Mouse (Mus musculus) limb, embryonic 13.5 days (tissue): ENCODE measurements around the gene Rnf208. TPM values are rescaled to one million over a fixed set of nuclear protein-coding genes. Genes with fewer than 3 reads are reported as not detected.
"Not testable (repeated sequence)": the region's sequence is repeated elsewhere in the genome, so short reads cannot be mapped to it uniquely, and the experiment has no call there.

Experiments used
- ATAC-seq: fragments of 200-750 bp; cut with Nextera tagmentation; 2 replicates; pipeline ENCODE4 v1.8.0; 2017; ENCODE audit warnings: low read depth, moderate number of reproducible peaks, moderate TSS enrichment; ENCODE audit not compliant: low FRiP score
- H3K27ac ChIP-seq: fragments of 300-500 bp; sonication (generic); 2 replicates; pipeline ENCODE4 v1.5.1; 2015; ENCODE audit warnings: inconsistent platforms, mild to moderate bottlenecking, moderate library complexity
- H3K27me3 ChIP-seq: fragments of 300-500 bp; sonication (generic); 2 replicates; pipeline ENCODE4 v1.6.1; 2015; ENCODE audit warnings: mild to moderate bottlenecking, inconsistent platforms
- H3K36me3 ChIP-seq: fragments of 300-500 bp; sonication (generic); 2 replicates; pipeline ENCODE4 v1.6.1; 2015; ENCODE audit warnings: inconsistent platforms, mild to moderate bottlenecking, moderate library complexity
- H3K4me1 ChIP-seq: fragments of 300-500 bp; sonication (generic); 2 replicates; pipeline ENCODE4 v1.6.1; 2015; ENCODE audit warnings: inconsistent platforms
- H3K4me2 ChIP-seq: fragments of 300-500 bp; sonication (generic); replicated peaks from 2 replicates; pipeline ENCODE4 v1.6.1; 2015; ENCODE audit warnings: inconsistent platforms, mild to moderate bottlenecking, moderate library complexity
- H3K4me3 ChIP-seq: fragments of 300-500 bp; sonication (generic); 2 replicates; pipeline ENCODE4 v1.5.1; 2015; ENCODE audit warnings: moderate library complexity, mild to moderate bottlenecking, inconsistent platforms
- H3K9ac ChIP-seq: fragments of 300-500 bp; sonication (generic); 2 replicates; pipeline ENCODE4 v1.6.1; 2015; ENCODE audit warnings: mild to moderate bottlenecking, inconsistent platforms
- H3K9me3 ChIP-seq: fragments of 300-500 bp; sonication (generic); 2 replicates; pipeline ENCODE4 v1.6.1; 2016; ENCODE audit warnings: inconsistent platforms
- WGBS: fragments of 180-500 bp; shearing (Covaris S2); methylation state at CpG from one replicate; pipeline ENCODE4 v1.1.7; 2015; 5-methylcytosine and 5-hydroxymethylcytosine counted together
- polyA plus RNA-seq: library from polyadenylated mRNA; unstranded; fragments of >200 nt; fragmentation: Nextera tagmentation; extraction: Ambion mirVana; gene quantifications from 2 replicates; pipeline ENCODE4 v1.2.1, GENCODE M21; 2015

The Rnf208 gene
- polyA plus RNA-seq, 1 experiment from 2014 or later: 9.2 TPM

DNA sequence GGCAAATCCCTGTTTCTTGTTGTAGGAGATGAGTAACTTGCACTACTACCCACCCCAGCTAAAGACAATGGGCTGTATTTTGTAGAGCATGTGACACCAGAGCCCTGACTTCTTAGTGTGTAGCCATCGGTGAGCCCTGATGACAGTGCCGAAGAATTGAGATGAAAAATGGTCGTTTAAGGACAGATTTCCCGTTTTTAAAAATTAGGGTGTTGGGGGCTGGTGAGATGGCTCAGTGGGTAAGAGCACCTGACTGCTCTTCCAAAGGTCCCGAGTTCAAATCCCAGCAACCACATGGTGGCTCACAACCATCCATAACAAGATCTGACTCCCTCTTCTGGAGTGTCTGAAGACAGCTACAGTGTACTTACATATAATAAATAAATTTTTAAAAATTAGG is 15.2 kb downstream of the Rnf208 start:
- WGBS: 83% methylated on average over 5 of the region's 5 CpGs
- H3K9ac ChIP-seq, H3K27ac ChIP-seq, ATAC-seq, H3K4me3 ChIP-seq, H3K4me2 ChIP-seq, H3K27me3 ChIP-seq, H3K9me3 ChIP-seq: not testable (repeated sequence)
- Histone ChIP-seq H3K36me3 (peaks cover 13% of the 10 kb centered on the region; the same call in 1 of the 2 replicates), H3K4me1 (peaks cover 18% of the 10 kb centered on the region)

DNA sequence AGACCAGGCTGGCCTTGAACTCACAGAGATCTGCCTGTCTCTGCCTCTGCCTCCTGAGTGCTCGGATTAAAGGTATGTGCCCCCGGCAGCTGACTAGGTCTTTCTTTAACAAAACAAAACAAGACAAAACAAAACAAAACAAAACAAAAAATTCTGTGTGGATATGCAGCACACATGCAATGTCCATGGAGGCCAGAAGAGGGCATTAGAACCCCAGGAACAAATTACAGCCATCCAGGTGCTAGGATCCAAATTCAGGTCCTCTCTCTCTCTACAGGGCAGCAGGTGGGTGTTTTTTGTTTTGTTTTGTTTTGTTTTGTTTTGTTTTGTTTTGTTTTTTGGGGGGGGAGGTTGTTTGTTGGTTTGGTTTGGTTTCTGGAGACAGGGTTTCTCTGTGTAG is 16.8 kb downstream of the Rnf208 start:
- Histone ChIP-seq H3K4me1 (peaks cover 28% of the 10 kb centered on the region), H3K36me3 (0 out of 2 replicates have a peak, but pooled peaks cover 6% of the 10 kb centered on the region), H3K27me3 (peaks cover 9% of the 10 kb centered on the region), H3K9ac (no peak overlapping the region), H3K27ac (no peak overlapping the region), H3K4me3 (no peak overlapping the region), H3K4me2 (no peak overlapping the region), H3K9me3 (no peaks in the 10 kb centered on the region)
- WGBS: 71% methylated on average over 2 of the region's 2 CpGs
- ATAC-seq: no peak

DNA sequence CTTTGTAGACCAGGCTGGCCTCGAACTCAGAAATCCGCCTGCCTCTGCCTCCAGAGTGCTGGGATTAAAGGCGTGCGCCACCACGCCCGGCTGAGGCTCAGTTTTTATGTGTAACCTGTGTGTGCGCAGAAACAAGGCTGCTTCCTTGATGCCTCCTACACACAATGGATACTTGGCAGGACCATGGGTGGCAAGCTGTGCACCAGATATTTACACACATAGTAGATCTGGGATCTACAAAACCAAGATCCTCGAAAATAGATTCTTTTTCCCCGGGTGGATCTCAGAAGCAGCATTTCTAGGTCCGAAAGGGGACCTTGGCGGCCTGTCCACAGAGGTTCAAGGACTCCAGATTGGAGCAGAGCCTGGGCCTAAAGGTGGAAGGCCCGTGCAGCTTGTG is 19.8 kb downstream of the Rnf208 start:
- H3K4me3 ChIP-seq: peak overlapping the region; percentile 68
- H3K27me3 ChIP-seq: peaks cover 22% of the 10 kb centered on the region
- peak overlapping the region; percentile 45; the same call in 1 of the 2 replicates for H3K9ac ChIP-seq
- no peaks in the 10 kb centered on the region for H3K9me3 ChIP-seq
- H3K27ac ChIP-seq: no peak overlapping the region
- WGBS: 50% methylated on average over 12 of the region's 12 CpGs
- ATAC-seq: no peak
- peak overlapping the region; percentile 99 for H3K4me2 ChIP-seq
- H3K4me1 ChIP-seq: peaks cover 39% of the 10 kb centered on the region
- H3K36me3 ChIP-seq: 0 out of 2 replicates have a peak, but pooled peaks cover 6% of the 10 kb centered on the region

DNA sequence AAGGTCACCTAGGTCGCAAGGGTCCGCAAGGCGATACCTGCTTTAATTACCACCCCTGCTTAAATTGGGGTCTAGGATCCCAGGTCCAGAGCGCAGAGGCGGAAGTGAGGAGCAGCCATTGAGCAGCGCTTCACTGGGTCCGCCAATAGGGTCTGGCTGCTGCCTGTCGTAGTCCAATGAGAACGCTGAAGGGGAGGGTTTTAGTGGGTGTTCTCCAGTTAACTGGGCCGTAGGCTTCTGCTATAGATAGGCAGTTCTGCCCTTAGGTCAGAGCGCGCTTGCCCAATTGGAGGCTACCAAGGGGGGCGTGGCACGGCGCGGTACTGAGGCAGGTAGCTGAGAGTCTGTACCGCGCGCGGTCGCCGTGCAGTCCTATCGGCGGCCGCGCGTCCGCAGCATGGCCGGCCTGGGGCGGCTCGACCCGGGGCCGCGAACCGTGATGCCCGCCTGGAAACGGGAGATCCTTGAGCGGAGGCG is 20.3 kb downstream of the Rnf208 start, which contains the start of gene Tprn:
Gene Tprn, plus strand, starts transcription at position 328 of the 477 bp plus-strand sequence.
- ATAC-seq: peak; percentile 99
- whole genome bisulfite sequencing: under 1% methylated on average over 38 of the region's 39 CpGs
- peaks cover 22% of the 10 kb centered on the region for H3K27me3 ChIP-seq
- no peak within 1 kb of the TSS for H3K27ac ChIP-seq
- H3K4me3 ChIP-seq: peak within 1 kb of the TSS; percentile 68
- H3K36me3 ChIP-seq: 0 out of 2 replicates have a peak, but pooled peaks cover 6% of the 10 kb centered on the region
- H3K9ac ChIP-seq: peak within 1 kb of the TSS; percentile 79
- H3K9me3 ChIP-seq: no peaks in the 10 kb centered on the region
- H3K4me1 ChIP-seq: peaks cover 39% of the 10 kb centered on the region
- H3K4me2 ChIP-seq: peak within 1 kb of the TSS; percentile 99

DNA sequence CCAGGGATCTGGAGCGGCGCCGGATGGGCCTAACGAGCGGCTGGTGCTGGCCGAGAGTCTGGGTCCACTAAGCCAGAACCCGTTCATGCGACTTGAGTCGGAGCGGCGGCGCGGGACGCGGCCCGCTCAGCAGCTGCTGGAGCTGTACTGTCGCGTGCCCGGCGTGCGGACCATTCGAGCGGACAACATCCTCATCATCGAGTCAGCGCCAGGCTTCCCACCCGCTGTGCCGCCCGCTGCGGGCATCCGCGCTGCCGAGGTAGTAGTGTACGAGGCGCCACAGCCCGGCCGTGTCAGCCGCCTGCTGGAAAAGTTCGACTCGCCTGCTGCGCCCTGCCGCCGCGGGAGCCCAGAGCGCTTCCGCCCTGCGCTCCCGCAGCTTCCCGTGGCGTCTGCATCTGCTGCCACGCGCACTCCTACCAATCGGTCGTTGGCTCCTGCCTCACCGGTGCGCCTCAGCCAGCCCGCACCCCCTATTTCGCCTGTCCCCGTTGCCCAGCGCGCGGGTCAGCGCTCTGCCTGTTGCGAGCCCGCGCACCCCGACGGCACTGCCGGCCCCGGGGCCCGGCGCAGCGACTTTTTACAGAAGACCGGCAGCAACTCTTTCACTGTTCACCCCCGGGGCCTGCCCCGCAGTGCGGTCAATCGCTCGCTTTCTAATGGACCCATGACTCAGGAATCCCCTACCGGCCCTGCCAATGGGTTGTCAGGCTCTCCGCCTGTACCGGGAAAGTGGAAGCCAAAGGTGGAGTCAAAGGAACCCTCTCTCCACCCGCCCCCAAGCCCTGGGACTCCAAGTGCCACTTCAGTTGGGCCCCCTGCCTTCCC is 21.0 kb downstream of the Rnf208 start:
- peak overlapping the region; percentile 99 for H3K4me2 ChIP-seq
- no peaks in the 10 kb centered on the region for H3K9me3 ChIP-seq
- H3K4me1 ChIP-seq: peaks cover 39% of the 10 kb centered on the region
- WGBS: under 1% methylated on average over 82 of the region's 82 CpGs
- H3K27me3 ChIP-seq: peaks cover 22% of the 10 kb centered on the region
- peak overlapping the region; percentile 79 for H3K9ac ChIP-seq
- H3K4me3 ChIP-seq: peak overlapping the region; percentile 68
- no peak overlapping the region for H3K27ac ChIP-seq
- H3K36me3 ChIP-seq: 0 out of 2 replicates have a peak, but pooled peaks cover 6% of the 10 kb centered on the region
- ATAC-seq: no peak

DNA sequence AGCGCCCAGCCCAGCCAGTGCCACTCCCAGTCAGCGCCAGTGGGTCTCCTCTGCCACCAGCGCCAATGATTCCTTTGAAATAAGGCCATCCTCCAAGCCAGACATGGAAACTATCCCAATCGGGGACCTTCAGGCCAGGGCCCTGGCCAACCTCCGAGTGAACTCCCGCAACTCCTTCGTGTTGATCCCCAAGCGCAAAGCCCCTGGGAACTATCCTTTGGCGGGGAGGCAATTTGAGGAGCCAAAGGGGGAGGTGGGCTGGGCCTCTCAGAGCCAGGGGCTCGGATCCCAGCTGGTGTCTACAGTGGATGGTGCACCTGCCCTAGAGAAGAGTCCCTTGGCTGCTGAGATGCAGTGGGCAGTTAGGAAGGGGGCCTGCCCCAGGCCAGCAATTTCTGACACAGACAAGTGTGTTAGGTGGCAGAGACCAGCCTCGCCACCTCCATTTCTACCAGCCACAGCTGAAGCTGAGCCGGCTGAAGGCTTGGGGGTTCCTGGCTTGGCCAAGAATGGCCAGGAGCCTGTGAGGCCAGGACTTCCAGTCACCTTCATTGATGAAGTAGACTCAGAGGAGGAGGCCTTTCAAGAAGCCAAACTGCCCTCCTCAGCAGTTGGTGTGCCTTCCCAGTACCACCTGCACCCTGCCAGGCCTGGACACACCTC is 21.7 kb downstream of the Rnf208 start:
- Histone ChIP-seq H3K36me3 (peaks cover 9% of the 10 kb centered on the region; the same call in 1 of the 2 replicates), H3K9me3 (no peaks in the 10 kb centered on the region), H3K9ac (peak overlapping the region; percentile 79), H3K4me1 (peaks cover 39% of the 10 kb centered on the region), H3K27ac (no peak overlapping the region), H3K4me2 (peak overlapping the region; percentile 99), H3K27me3 (peaks cover 22% of the 10 kb centered on the region), H3K4me3 (peak overlapping the region; percentile 68)
- ATAC-seq: no peak
- 18% methylated on average over 12 of the region's 12 CpGs for WGBS

DNA sequence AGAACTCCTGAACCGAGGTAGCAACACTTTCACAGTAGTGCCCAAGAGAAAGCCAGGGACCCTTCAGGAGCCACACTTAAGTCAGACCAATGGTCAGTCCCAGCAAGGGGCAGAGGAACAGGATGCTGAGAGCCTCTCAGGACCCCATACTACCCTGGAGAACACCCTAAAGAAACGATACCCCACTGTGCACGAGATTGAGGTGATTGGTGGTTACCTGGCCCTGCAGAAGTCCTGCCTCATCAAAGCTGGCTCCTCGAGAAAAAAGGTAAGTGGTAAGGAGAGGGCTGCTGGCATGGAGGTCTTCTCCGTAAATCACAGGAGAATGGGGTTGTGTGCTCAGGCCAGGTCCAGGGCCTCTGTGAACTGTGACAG is 22.2 kb downstream of the Rnf208 start:
- peaks cover 39% of the 10 kb centered on the region for H3K4me1 ChIP-seq
- H3K9ac ChIP-seq: peak overlapping the region; percentile 79; the same call in 1 of the 2 replicates
- H3K27me3 ChIP-seq: peaks cover 22% of the 10 kb centered on the region
- H3K9me3 ChIP-seq: no peaks in the 10 kb centered on the region
- ATAC-seq: no peak
- WGBS: 71% methylated on average over 5 of the region's 5 CpGs
- no peak overlapping the region for H3K27ac ChIP-seq
- peaks cover 9% of the 10 kb centered on the region for H3K36me3 ChIP-seq
- peak overlapping the region; percentile 68 for H3K4me3 ChIP-seq
- peak overlapping the region; percentile 99 for H3K4me2 ChIP-seq

DNA sequence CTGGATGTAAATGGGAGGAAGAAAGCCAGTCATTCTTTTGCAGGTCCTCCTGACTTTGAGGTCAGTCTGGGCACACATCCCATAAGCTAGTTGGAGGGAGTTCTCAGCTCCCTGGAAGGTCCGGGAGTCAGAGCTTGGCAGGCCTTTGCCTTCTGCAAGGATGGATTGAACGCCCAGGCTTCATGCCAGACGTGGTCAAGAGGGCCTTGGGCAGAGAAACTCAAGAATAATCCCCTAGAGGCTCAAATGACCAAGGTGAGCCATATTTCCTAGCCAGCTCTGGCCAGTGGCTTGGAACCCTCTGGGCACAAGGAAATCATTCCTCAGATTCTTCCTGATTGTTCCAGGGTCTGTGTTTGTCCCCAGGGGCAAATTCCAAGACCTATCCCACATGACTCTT is 22.8 kb downstream of the Rnf208 start:
- Histone ChIP-seq H3K9me3 (no peaks in the 10 kb centered on the region), H3K4me1 (peaks cover 39% of the 10 kb centered on the region), H3K4me2 (peak overlapping the region; percentile 99; the same call in 1 of the 2 replicates), H3K4me3 (no peak overlapping the region), H3K36me3 (peaks cover 14% of the 10 kb centered on the region), H3K9ac (peak overlapping the region; percentile 79), H3K27me3 (peaks cover 22% of the 10 kb centered on the region), H3K27ac (no peak overlapping the region)
- 66% methylated on average over 3 of the region's 3 CpGs for WGBS
- ATAC-seq: no peak

DNA sequence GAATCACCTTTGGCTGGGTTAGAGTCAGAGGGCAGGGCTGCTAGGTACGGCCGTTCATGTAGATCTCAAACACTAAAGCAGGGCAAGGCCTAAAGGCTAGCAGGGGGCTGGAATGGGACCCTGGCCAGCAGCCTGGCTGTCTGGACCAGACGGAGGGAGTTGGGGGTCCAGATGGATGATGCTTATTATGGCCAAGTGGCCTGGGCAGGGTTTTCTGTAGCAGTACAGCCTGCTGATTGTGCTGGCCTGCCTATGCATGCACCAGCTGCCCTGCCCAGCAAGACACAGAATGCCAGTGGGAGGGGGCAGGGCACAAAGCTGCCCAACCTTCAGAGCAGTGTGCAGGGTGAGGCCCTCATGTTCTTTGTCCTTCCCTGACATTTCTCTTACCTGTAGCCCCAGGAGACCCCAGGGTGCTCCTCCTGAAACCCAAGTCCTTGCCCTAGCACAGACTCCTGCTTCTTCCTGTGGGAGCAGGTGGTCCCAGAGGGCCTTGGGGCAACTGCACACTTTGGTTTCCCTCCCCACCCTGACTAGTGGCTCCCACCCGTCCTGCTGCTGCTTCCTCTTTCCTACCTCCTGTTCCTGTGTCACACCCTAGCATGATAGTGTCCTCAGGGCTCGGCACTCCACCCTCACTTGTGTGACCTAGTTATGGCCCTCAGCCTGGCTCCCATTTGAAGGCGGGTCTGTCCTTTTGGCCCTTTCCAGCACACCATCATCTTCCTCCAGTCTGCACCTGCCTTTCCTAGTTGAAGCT is 24.0 kb downstream of the Rnf208 start:
- Histone ChIP-seq H3K36me3 (peaks cover 27% of the 10 kb centered on the region), H3K9me3 (no peaks in the 10 kb centered on the region), H3K4me2 (peak overlapping the region; percentile 99), H3K27ac (no peak overlapping the region), H3K4me3 (no peak overlapping the region), H3K9ac (no peak overlapping the region), H3K4me1 (peaks cover 45% of the 10 kb centered on the region), H3K27me3 (peaks cover 22% of the 10 kb centered on the region)
- 64% methylated on average over 6 of the region's 6 CpGs for WGBS
- ATAC-seq: no peak

DNA sequence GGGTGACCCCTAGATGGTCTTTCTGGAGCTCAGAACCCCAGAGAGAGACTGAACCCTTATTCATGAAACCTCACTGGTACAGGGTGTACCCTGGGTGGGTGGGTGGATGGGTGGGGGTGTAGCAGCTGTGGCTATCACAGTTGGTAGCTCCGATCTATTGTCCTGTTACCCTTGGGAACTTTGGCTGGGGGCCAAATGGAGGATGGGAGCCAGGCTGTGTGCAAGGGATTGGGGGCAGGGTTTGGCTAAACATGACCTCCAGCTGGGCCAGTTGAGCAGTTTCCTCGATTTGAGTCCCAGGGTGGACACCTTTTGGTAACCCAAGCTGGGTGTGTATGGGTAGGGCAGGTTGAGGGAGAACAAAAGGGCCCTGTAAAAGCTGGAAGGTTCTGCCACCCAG is 24.7 kb downstream of the Rnf208 start:
- H3K27me3 ChIP-seq: peaks cover 22% of the 10 kb centered on the region
- WGBS: 59% methylated on average over 2 of the region's 2 CpGs
- peak overlapping the region; percentile 99; the same call in 1 of the 2 replicates for H3K4me2 ChIP-seq
- H3K9me3 ChIP-seq: no peaks in the 10 kb centered on the region
- H3K4me1 ChIP-seq: peaks cover 51% of the 10 kb centered on the region
- no peak for ATAC-seq
- H3K4me3 ChIP-seq: no peak overlapping the region
- no peak overlapping the region for H3K9ac ChIP-seq
- H3K36me3 ChIP-seq: peaks cover 27% of the 10 kb centered on the region
- no peak overlapping the region for H3K27ac ChIP-seq

DNA sequence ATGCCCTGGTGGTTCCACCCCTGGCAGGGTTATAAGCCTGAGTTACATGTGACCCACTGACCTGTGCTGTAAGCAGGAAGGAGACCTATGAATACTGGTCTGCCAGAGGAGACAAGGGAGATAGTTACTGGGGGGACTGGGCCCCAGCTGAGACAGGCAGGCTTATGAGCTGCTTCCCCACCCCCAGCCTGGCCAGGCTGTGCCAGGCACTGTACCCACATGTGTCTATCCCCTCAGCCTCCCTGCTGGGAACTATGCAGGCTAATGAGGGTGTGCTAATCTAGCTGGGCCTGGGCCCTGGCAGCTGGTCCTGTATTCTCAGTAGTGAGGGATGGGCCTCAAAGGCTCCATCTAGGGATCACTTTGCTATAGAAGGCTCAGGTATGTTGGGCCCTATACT is 25.2 kb downstream of the Rnf208 start:
- H3K9ac ChIP-seq: no peak overlapping the region

More for the DNA sequence above, 25.2 kb downstream of the Rnf208 start:
- Histone ChIP-seq H3K36me3 (peaks cover 27% of the 10 kb centered on the region), H3K9me3 (no peaks in the 10 kb centered on the region), H3K4me2 (no peak overlapping the region), H3K27me3 (peaks cover 22% of the 10 kb centered on the region), H3K4me3 (no peak overlapping the region), H3K4me1 (peaks cover 52% of the 10 kb centered on the region), H3K27ac (no peak overlapping the region)
- ATAC-seq: no peak
